Mouse (Mus musculus) cerebellum, adult 2 months (tissue): ENCODE data around the gene Camkv. TPM values are rescaled to one million over a fixed set of nuclear protein-coding genes. Genes with fewer than 3 reads are reported as not detected.

ENCODE experiments used
- DNase-seq, 2 experiments: peaks; one replicate each; pipeline ENCODE4 v3.0.0; 2021
- H3K27ac ChIP-seq: fragments of 200-500 bp; 2 replicates; pipeline ENCODE4 v1.5.1; 2012; ENCODE audit warnings: low read length, control low read depth, inconsistent platforms; ENCODE audit not compliant: insufficient read depth
- H3K27me3 ChIP-seq: fragments of 200-500 bp; 2 replicates; pipeline ENCODE4 v1.6.1; 2012; ENCODE audit warnings: inconsistent platforms, mild to moderate bottlenecking, low read length, moderate library complexity; ENCODE audit not compliant: control insufficient read depth, insufficient read depth
- H3K4me1 ChIP-seq: fragments of 200-500 bp; 2 replicates; pipeline ENCODE4 v1.6.1; 2011; ENCODE audit warnings: low read length; ENCODE audit not compliant: control insufficient read depth, insufficient read depth
- H3K4me3 ChIP-seq: fragments of 200-500 bp; replicated peaks from 2 replicates; pipeline ENCODE3; 2011; ENCODE audit warnings: mild to moderate bottlenecking, low read depth, low read length, control low read depth; ENCODE audit not compliant: insufficient read depth
- CTCF ChIP-seq: fragments of 200-500 bp; IDR thresholded peaks from 2 replicates; pipeline ENCODE4 v1.5.1; 2011; ENCODE audit warnings: low read depth, mild to moderate bottlenecking, control low read depth, low read length, moderate library complexity, borderline replicate concordance; ENCODE audit not compliant: insufficient read depth
- POLR2A ChIP-seq: fragments of 200-500 bp; IDR thresholded peaks from 2 replicates; pipeline ENCODE4 v1.6.1; 2011; ENCODE audit warnings: low read length, control low read depth, borderline replicate concordance; ENCODE audit not compliant: insufficient read depth
- WGBS: fragments of 180-500 bp; shearing (Covaris S2); methylation state at CpG from one replicate; pipeline ENCODE4 v1.1.7; 2018; 5-methylcytosine and 5-hydroxymethylcytosine counted together
- polyA plus RNA-seq: library from polyadenylated mRNA; depleted of rRNA; stranded (reverse); fragments of >200 nt; gene quantifications from 2 replicates; pipeline ENCODE4 v1.2.3, GENCODE M21; 2012

Camkv gene
- polyA plus RNA-seq, 1 experiment, result 25.1 TPM

DNA sequence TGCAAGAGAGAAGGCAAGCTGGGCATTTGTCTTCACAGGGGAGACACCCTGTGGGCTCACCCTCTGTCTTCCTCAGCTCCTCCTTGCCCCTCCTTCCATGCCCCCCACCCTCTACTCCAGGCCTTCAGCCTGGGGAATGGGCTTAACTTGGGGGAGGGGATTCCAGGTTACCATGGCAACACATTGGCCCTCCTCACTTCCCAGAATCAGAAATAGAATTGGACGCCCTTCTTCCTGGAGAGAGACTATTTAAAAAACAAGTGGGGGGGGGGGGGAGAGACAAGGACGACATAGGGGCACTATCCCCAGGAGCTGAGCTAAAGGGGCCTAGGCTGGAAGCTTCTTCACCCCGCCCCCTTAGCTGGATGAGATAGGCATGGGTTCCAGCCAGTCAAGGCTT is 10.2 kb upstream of the Camkv start:
- DNase-seq, result no peak
- Histone ChIP-seq H3K4me3 (no peak overlapping the region), H3K27ac (no peak overlapping the region), H3K4me1 (no peaks in the 10 kb centered on the region), H3K27me3 (no peaks in the 10 kb centered on the region)
- TF ChIP-seq POLR2A, result no peak
- TF ChIP-seq CTCF, result no peak
- 43% methylated on average over 3 of the region's 3 CpGs for WGBS

DNA sequence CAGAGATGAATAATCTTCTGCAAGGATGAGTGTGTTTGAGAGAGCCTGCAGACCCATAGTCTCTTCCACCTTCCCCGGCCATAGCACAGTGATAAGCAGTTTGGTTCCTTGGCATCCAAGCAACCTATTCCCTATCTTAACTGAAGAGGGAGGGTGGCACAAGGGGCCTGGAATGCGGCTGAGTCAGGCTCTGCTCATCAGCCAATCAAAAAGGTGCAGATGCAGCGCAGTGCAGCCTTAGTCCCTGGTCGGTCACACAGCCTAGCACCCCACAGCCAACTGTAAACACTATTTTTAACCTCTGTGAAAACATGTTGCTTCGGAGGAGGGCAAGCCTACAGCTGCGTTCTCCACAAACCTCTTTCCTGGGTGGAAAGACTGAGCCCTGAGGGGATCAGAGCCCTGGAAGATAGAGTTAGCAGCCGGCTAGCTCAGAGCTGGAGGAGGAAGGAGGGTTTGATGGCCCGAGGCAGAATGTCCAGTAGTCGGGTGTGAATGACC is 8.5 kb upstream of the Camkv start:
- Histone ChIP-seq H3K4me1 (no peaks in the 10 kb centered on the region), H3K4me3 (no peak overlapping the region), H3K27me3 (no peaks in the 10 kb centered on the region), H3K27ac (no peak overlapping the region)
- DNase-seq, result no peak
- TF ChIP-seq POLR2A, result no peak
- 68% methylated on average over 9 of the region's 9 CpGs for WGBS

DNA sequence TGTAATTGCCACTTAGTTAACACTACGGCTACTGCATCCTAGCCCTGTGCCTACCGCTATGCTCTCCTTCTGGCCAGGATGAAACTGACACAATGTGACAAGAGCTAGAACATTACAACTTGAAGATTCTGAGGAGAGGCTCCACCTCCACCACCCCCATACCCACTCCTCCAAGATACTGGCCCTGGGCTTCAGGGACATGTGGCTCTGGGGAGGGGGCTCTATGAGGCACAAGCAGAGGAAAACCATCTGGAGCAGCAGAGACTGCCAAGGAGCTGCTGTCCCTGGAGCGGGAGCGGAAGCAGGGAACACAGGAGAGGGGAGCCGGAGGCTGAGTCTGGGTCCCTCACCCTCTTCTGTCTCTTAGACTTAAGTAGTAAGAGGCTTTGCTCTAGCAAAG is 7.7 kb upstream of the Camkv start:
- 42% methylated on average over 5 of the region's 5 CpGs for WGBS
- Histone ChIP-seq H3K4me1 (no peaks in the 10 kb centered on the region), H3K27me3 (no peaks in the 10 kb centered on the region), H3K4me3 (no peak overlapping the region), H3K27ac (no peak overlapping the region)
- TF ChIP-seq POLR2A (no peak), CTCF (no peak)
- no peak for DNase-seq

DNA sequence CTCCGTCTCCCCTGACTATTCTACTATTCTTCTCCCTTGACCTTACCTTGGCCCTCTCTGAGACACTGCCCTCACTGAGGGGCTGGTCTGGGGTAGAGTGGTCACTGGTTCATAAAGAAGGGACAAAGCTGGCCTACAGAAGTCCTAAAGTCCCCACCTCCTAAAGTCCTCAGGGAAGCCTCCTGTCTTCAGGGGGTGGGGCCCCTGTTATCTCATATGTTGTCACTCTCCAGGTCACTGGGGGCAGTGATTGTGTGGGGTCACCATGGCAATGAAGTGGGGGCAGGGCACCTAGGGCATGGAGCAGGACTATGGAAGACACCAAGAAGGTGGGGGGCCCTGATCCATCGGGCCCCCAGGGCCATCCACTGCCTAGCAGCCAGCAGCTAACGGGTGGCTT is 7.3 kb upstream of the Camkv start, which contains the start of gene Actl11:
Gene Actl11 (plus strand): TSS at position 301 of the 400 bp plus-strand sequence.
- WGBS, result 71% methylated on average over 3 of the region's 3 CpGs
- H3K4me1 ChIP-seq, result no peaks in the 10 kb centered on the region
- no peak for TF ChIP-seq POLR2A
- TF ChIP-seq CTCF, result no peak
- H3K27me3 ChIP-seq, result no peaks in the 10 kb centered on the region
- DNase-seq, result no peak
- H3K4me3 ChIP-seq, result no peak within 1 kb of the TSS
- H3K27ac ChIP-seq, result no peak within 1 kb of the TSS

DNA sequence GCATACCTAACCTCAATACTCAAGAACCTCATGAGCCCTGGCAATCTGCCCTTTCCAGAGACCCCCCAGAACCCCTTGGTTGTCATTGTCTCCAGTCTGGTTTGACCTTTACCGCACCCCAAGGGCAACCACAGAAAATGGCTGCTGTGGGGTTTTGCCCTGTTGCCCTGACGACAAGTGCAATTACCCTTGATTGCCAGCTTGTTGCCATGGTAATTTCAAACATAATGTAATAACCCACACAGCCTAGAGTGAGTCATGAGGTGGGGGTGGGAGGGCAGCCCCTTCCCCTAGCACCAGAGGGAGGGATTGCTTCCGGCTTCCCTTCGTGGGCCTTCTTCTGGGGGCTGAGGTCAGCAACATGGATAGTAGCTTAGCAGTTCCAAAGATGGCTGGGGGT is 3.3 kb upstream of the Camkv start:
- H3K27ac ChIP-seq, result no peak overlapping the region
- TF ChIP-seq POLR2A, result no peak
- no peak for TF ChIP-seq CTCF
- H3K4me3 ChIP-seq, result no peak overlapping the region
- no peaks in the 10 kb centered on the region for H3K27me3 ChIP-seq
- no peak for DNase-seq
- 61% methylated on average over 4 of the region's 4 CpGs for WGBS
- H3K4me1 ChIP-seq, result peaks cover 3% of the 10 kb centered on the region

DNA sequence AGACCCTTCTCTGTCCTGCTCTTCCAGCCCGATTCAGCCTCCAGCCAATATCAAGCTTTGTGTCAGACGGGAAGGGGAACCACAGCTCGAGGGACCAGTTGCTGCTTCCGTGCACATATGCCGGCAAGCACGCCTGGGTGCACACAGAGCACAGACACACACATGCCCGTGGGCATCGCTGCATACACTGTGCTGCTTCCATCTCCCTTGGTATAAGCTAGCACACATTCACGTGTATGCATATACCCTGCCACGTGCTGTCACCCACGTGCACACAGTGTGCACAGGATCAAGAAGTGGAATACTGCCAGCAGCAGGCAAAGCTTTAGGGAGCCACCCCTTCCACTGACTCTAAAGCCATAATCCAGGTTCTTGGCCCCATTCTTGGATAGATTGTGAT is 1.3 kb upstream of the Camkv start:
- no peaks in the 10 kb centered on the region for H3K27me3 ChIP-seq
- no peak for DNase-seq
- WGBS, result 29% methylated on average over 11 of the region's 11 CpGs
- no peak overlapping the region for H3K4me3 ChIP-seq
- H3K27ac ChIP-seq, result no peak overlapping the region
- TF ChIP-seq CTCF, result no peak
- no peak for TF ChIP-seq POLR2A
- H3K4me1 ChIP-seq, result peaks cover 3% of the 10 kb centered on the region

DNA sequence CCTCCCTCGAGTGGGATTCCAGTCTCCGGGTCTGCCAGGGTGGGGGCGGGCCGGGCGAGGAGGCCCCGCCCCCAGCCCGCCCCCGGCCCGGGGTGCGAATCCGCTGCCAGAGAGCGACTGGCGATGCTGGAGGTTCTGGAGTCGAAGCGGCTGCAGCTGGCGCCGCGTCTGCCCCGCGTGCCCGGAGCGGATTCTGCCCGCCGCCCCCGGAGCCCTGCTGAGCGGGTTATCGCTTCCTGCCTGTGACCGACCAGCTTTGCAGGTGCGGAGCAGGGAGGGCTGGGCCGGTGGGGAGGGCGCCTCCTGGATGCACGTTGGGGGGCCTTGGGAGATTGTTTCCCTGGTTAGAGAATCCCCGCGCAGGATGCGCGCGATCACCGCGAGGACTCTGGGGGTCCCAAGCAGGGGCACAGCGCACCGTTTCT is 328 bp downstream of the Camkv start:
- H3K27me3 ChIP-seq, result no peaks in the 10 kb centered on the region
- TF ChIP-seq POLR2A, result no peak
- H3K27ac ChIP-seq, result no peak overlapping the region
- peaks cover 3% of the 10 kb centered on the region for H3K4me1 ChIP-seq
- DNase-seq, result peak; percentile 23 to 31
- WGBS, result 1% methylated on average over 41 of the region's 41 CpGs
- peak overlapping the region; percentile 44 for H3K4me3 ChIP-seq

DNA sequence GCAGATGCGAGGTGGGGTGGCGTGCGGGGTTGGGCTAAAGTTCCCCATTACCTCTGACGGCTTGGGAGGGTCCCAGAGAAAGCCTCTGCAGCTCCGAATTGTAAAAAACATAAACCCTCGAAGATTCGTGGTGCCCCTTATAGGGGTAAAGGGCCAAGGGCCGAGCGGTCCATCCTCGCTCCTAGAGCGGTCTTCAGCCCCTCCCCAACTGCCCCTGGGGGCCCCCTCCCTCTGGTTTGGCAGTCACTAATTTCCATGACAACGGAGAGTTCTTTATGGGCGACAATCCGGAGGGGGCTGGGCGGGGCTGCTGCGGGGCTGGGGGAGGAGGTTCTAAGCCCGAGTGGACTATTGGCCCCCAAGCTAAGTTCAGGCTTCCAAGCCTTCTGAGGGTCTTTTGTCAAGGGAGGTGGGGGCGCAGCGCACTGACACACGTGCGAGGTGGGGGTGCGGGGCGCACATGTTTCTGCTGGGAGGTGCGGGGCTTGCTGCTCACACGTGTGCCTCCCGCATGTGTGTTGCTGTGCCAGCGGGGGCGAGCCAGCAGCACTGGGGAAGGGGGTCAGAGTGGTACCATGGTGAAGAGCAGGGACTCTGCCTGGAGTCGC is 845 bp downstream of the Camkv start:
- no peak for DNase-seq
- TF ChIP-seq POLR2A (no peak), CTCF (no peak)
- H3K27me3 ChIP-seq, result no peaks in the 10 kb centered on the region
- H3K4me3 ChIP-seq, result peak overlapping the region; percentile 44
- 7% methylated on average over 29 of the region's 29 CpGs for WGBS
- no peak overlapping the region for H3K27ac ChIP-seq
- peaks cover 3% of the 10 kb centered on the region for H3K4me1 ChIP-seq

DNA sequence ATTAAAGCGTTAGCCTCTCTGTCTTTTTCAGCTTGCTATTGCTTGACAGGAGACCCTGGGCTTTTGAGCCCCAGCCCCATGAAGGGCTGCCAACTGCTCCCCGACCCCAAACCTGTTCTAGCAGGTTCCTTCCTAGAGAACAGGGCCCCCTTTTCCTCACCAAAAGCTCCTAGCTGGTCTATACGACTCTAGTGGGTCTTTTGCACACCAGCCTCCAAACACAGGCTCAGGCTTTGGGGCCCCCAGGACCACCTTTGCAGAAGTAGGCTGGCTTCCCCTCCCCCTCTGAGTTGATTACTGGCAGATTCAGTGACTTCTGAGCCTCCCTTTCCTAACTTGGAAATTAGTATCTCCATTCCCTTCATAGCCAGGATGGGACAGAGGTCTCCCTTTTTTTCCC is 1.4 kb downstream of the Camkv start:
- no peak overlapping the region for H3K4me3 ChIP-seq
- H3K4me1 ChIP-seq, result peaks cover 3% of the 10 kb centered on the region
- no peak for DNase-seq
- H3K27ac ChIP-seq, result no peak overlapping the region
- TF ChIP-seq CTCF (no peak), POLR2A (no peak)
- no peaks in the 10 kb centered on the region for H3K27me3 ChIP-seq
- 45% methylated on average over 3 of the region's 3 CpGs for WGBS
